Mouse (Mus musculus): ENCODE results near the gene Cdkn1c. TPM values are rescaled to one million over a fixed set of nuclear protein-coding genes. Genes with fewer than 3 reads are reported as not detected.

The Cdkn1c gene
- polyA plus RNA-seq, 1 experiment: 23.4 TPM

GRCm38 (mm10) chr7:143495104-143495961, 34.5 kb upstream of the Cdkn1c start:
- TF ChIP-seq CTCF (IDR thresholded peaks at IDR 0.05; ENCODE audit: low read depth, low read length) (no peak), EP300 (IDR thresholded peaks at IDR 0.05; ENCODE audit: insufficient read depth, low read depth, low read length) (no peak), POLR2A (IDR thresholded peaks at IDR 0.05; ENCODE audit: insufficient read depth, low read length) (no peak)
- no peaks in the 10 kb centered on the region for H3K9me3 ChIP-seq (replicated peaks; ENCODE audit: control insufficient read depth, insufficient read depth, low read length, poor library complexity, severe bottlenecking)
- no peaks in the 10 kb centered on the region for H3K36me3 ChIP-seq (ENCODE audit: control insufficient read depth, insufficient read depth, low read length, poor library complexity, severe bottlenecking)
- no peak overlapping the region for H3K9ac ChIP-seq (ENCODE audit: low read depth, poor library complexity, severe bottlenecking)
- H3K27ac ChIP-seq (ENCODE audit: insufficient read depth, low read length): no peak overlapping the region
- H3K4me3 ChIP-seq (ENCODE audit: low read depth, low read length): no peak overlapping the region
- peaks cover 5% of the 10 kb centered on the region for H3K4me1 ChIP-seq (ENCODE audit: control insufficient read depth, insufficient read depth, low read length)
- no peaks in the 10 kb centered on the region for H3K27me3 ChIP-seq (ENCODE audit: control insufficient read depth, insufficient read depth, low read length, poor library complexity, severe bottlenecking)

DNA sequence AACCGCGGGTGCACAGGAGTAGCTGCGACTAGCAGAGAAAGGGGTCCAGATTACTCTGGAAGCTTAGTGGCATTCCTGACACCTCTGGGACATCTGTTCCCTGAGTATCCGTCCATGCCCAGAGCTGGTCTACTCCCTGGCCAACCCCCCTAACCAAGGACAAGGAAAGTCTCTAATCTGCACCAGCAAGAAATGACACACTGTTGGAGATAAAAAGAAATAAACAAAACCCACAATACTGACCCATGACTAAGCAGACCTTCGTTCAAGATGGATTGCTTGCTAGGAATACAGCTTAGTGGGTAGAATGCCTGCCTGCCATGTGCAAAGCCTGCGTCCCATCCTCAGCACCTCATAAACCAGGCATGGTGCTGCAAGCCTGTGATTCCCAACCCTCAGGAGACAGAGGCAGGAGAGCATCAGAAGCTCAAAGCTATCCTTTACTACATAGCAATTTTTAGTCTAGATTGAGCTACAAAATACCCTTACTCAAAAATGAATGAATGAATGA, 32.8 kb upstream of the Cdkn1c start:
- Histone ChIP-seq H3K27ac (ENCODE audit: insufficient read depth, low read length) (no peak overlapping the region), H3K4me1 (ENCODE audit: control insufficient read depth, insufficient read depth, low read length) (peaks cover 2% of the 10 kb centered on the region), H3K36me3 (ENCODE audit: control insufficient read depth, insufficient read depth, low read length, poor library complexity, severe bottlenecking) (no peaks in the 10 kb centered on the region), H3K4me3 (ENCODE audit: low read depth, low read length) (no peak overlapping the region), H3K27me3 (ENCODE audit: control insufficient read depth, insufficient read depth, low read length, poor library complexity, severe bottlenecking) (no peaks in the 10 kb centered on the region), H3K9ac (ENCODE audit: low read depth, poor library complexity, severe bottlenecking) (no peak overlapping the region), H3K9me3 (replicated peaks; ENCODE audit: control insufficient read depth, insufficient read depth, low read length, poor library complexity, severe bottlenecking) (no peaks in the 10 kb centered on the region)
- TF ChIP-seq CTCF (IDR thresholded peaks at IDR 0.05; ENCODE audit: low read depth, low read length): no peak

DNA sequence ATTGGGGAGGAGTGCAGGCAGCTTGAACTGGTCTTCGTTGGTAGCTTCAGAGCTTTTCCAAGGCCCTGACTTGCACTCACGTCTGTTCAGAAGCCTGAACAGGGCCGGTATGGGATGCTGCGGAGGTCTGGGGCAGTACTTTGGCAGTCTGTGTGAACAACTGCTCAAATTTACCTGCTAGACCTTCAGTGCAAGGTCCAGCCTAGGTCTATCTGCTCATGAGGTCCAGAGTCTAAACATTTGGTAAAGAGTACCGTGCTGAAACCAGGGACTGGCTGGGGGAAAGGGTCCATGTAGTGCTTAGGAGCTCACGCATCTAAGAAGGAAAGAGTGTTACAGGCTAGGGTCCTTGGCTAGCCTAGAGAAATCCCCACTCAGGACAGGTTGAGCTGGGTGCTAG, 28.9 kb upstream of the Cdkn1c start:
- TF ChIP-seq POLR2A (IDR thresholded peaks at IDR 0.05; ENCODE audit: insufficient read depth, low read length) (no peak), EP300 (IDR thresholded peaks at IDR 0.05; ENCODE audit: insufficient read depth, low read depth, low read length) (no peak), CTCF (IDR thresholded peaks at IDR 0.05; ENCODE audit: low read depth, low read length) (no peak)
- Histone ChIP-seq H3K9me3 (replicated peaks; ENCODE audit: control insufficient read depth, insufficient read depth, low read length, poor library complexity, severe bottlenecking) (no peaks in the 10 kb centered on the region), H3K27me3 (ENCODE audit: control insufficient read depth, insufficient read depth, low read length, poor library complexity, severe bottlenecking) (no peaks in the 10 kb centered on the region), H3K36me3 (ENCODE audit: control insufficient read depth, insufficient read depth, low read length, poor library complexity, severe bottlenecking) (no peaks in the 10 kb centered on the region), H3K4me3 (ENCODE audit: low read depth, low read length) (no peak overlapping the region), H3K4me1 (ENCODE audit: control insufficient read depth, insufficient read depth, low read length) (peaks cover 2% of the 10 kb centered on the region), H3K9ac (ENCODE audit: low read depth, poor library complexity, severe bottlenecking) (no peak overlapping the region), H3K27ac (ENCODE audit: insufficient read depth, low read length) (no peak overlapping the region)

DNA sequence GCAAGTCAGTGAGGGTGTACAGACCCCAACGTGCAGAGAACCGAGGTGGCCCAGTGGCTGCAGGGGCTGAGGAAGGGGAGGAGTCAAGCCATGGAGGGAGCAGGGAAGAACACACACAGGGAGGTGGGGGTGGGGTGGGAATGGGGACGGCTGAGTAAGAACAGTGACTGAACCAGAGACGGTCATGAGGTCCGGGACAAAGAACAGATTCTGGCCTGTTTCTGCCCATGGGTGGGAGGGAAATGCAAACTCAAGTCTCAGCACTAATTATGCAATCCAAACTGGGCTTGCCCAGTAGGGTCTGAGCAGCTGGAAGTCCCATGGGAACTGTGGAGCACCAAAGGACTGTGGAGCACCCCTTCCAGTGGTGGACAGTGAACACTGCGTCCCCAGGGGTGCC, 21.7 kb upstream of the Cdkn1c start:
- no peaks in the 10 kb centered on the region for H3K36me3 ChIP-seq (ENCODE audit: control insufficient read depth, insufficient read depth, low read length, poor library complexity, severe bottlenecking)
- peaks cover 4% of the 10 kb centered on the region for H3K4me1 ChIP-seq (ENCODE audit: control insufficient read depth, insufficient read depth, low read length)
- no peaks in the 10 kb centered on the region for H3K27me3 ChIP-seq (ENCODE audit: control insufficient read depth, insufficient read depth, low read length, poor library complexity, severe bottlenecking)
- no peak overlapping the region for H3K27ac ChIP-seq (ENCODE audit: insufficient read depth, low read length)
- H3K9ac ChIP-seq (ENCODE audit: low read depth, poor library complexity, severe bottlenecking): no peak overlapping the region
- TF ChIP-seq POLR2A (IDR thresholded peaks at IDR 0.05; ENCODE audit: insufficient read depth, low read length): no peak
- TF ChIP-seq CTCF (IDR thresholded peaks at IDR 0.05; ENCODE audit: low read depth, low read length): no peak
- 0 out of 2 replicates have a peak, but pooled peaks have one; percentile 47 for TF ChIP-seq EP300 (IDR thresholded peaks at IDR 0.05; ENCODE audit: insufficient read depth, low read depth, low read length)
- H3K9me3 ChIP-seq (replicated peaks; ENCODE audit: control insufficient read depth, insufficient read depth, low read length, poor library complexity, severe bottlenecking): no peaks in the 10 kb centered on the region
- H3K4me3 ChIP-seq (ENCODE audit: low read depth, low read length): no peak overlapping the region

GRCm38 (mm10) chr7:143481806-143482387, 21.0 kb upstream of the Cdkn1c start:
- no peak overlapping the region for H3K27ac ChIP-seq (ENCODE audit: insufficient read depth, low read length)
- H3K9ac ChIP-seq (ENCODE audit: low read depth, poor library complexity, severe bottlenecking): no peak overlapping the region
- no peaks in the 10 kb centered on the region for H3K9me3 ChIP-seq (replicated peaks; ENCODE audit: control insufficient read depth, insufficient read depth, low read length, poor library complexity, severe bottlenecking)
- H3K4me3 ChIP-seq (ENCODE audit: low read depth, low read length): no peak overlapping the region
- no peaks in the 10 kb centered on the region for H3K27me3 ChIP-seq (ENCODE audit: control insufficient read depth, insufficient read depth, low read length, poor library complexity, severe bottlenecking)
- no peak for TF ChIP-seq CTCF (IDR thresholded peaks at IDR 0.05; ENCODE audit: low read depth, low read length)
- no peak for TF ChIP-seq EP300 (IDR thresholded peaks at IDR 0.05; ENCODE audit: insufficient read depth, low read depth, low read length)
- TF ChIP-seq POLR2A (IDR thresholded peaks at IDR 0.05; ENCODE audit: insufficient read depth, low read length): no peak
- H3K36me3 ChIP-seq (ENCODE audit: control insufficient read depth, insufficient read depth, low read length, poor library complexity, severe bottlenecking): no peaks in the 10 kb centered on the region
- peaks cover 4% of the 10 kb centered on the region for H3K4me1 ChIP-seq (ENCODE audit: control insufficient read depth, insufficient read depth, low read length)

GRCm38 (mm10) chr7:143480498-143480897, 19.6 kb upstream of the Cdkn1c start:
- Histone ChIP-seq H3K4me3 (ENCODE audit: low read depth, low read length) (peak overlapping the region; percentile 49), H3K27ac (ENCODE audit: insufficient read depth, low read length) (no peak overlapping the region), H3K4me1 (ENCODE audit: control insufficient read depth, insufficient read depth, low read length) (peaks cover 4% of the 10 kb centered on the region), H3K9ac (ENCODE audit: low read depth, poor library complexity, severe bottlenecking) (peak overlapping the region; percentile 15; the same call in 1 of the 2 replicates), H3K9me3 (replicated peaks; ENCODE audit: control insufficient read depth, insufficient read depth, low read length, poor library complexity, severe bottlenecking) (no peaks in the 10 kb centered on the region), H3K27me3 (ENCODE audit: control insufficient read depth, insufficient read depth, low read length, poor library complexity, severe bottlenecking) (no peaks in the 10 kb centered on the region), H3K36me3 (ENCODE audit: control insufficient read depth, insufficient read depth, low read length, poor library complexity, severe bottlenecking) (no peaks in the 10 kb centered on the region)
- TF ChIP-seq POLR2A (IDR thresholded peaks at IDR 0.05; ENCODE audit: insufficient read depth, low read length) (no peak), CTCF (IDR thresholded peaks at IDR 0.05; ENCODE audit: low read depth, low read length) (peak; percentile 81), EP300 (IDR thresholded peaks at IDR 0.05; ENCODE audit: insufficient read depth, low read depth, low read length) (no peak)
